ENCODE assay signal across 12 mouse cellular contexts in the genomic region with DNA sequence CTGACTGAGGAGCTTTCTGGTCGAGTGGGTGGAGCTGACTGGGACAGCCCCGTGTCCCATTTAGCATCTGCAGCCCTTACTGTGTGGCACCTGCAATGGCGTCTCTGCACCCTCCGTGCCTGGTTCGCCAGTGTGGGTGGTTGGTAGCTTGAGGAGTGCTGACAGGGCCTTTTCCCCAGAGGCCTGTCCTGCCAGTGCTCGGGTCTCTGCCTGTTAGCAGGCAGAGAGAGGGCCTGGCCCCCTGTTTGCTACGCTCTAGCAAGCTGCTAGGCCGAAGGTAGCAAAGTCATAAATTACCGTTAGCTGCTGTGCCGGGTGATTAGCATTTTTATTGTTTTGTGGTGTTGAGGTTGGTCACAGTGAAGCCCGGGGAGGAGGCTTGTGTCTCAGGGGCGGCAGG. TPM values are rescaled to one million over a fixed set of nuclear protein-coding genes. Genes with fewer than 3 reads are reported as not detected.
DNase-seq lines count a peak whose midpoint lies in the region; ATAC-seq and TF ChIP-seq lines count a peak whose summit lies in the region.
"Had no signal": no experiment of that assay in that cellular context is flagged by ENCODE, and none has a peak within 500 bp of the region (broad histone marks: within the 10 kb centered on the region; RNA-seq: fewer than 3 reads in every experiment).

No protein-coding gene starts in this region.

- H3K9ac ChIP-seq in midbrain, embryonic 11.5 days (ENCODE audit: low read length): peak overlapping the region; percentile 18; the same call in 1 of the 2 replicates
- no peak overlapping the region; the same call in 1 of the 2 replicates for H3K9ac ChIP-seq in midbrain, postnatal 0 days (replicated peaks; ENCODE audit: low read length, poor library complexity, severe bottlenecking)
- H3K9ac ChIP-seq in hindbrain, embryonic 14.5 days: peak overlapping the region; percentile 42
- H3K9ac ChIP-seq in intestine, postnatal 0 days (ENCODE audit: low read depth, low read length): no peak overlapping the region
- H3K9ac ChIP-seq: liver, embryonic 15.5 days had no signal

- H3K4me1 ChIP-seq in midbrain, embryonic 11.5 days (ENCODE audit: control insufficient read depth, insufficient read depth, low read length): peaks cover 26% of the 10 kb centered on the region
- peaks cover 7% of the 10 kb centered on the region for H3K4me1 ChIP-seq in midbrain, postnatal 0 days (ENCODE audit: insufficient read depth, low read length)
- H3K4me1 ChIP-seq in hindbrain, embryonic 14.5 days (replicated peaks; ENCODE audit: control insufficient read depth, insufficient read depth, low read length): peaks cover 21% of the 10 kb centered on the region
- H3K4me1 ChIP-seq in limb, embryonic 10.5 days: peaks cover 46% of the 10 kb centered on the region
- 0 out of 2 replicates have a peak, but pooled peaks cover 3% of the 10 kb centered on the region for H3K4me1 ChIP-seq in intestine, postnatal 0 days (replicated peaks; ENCODE audit: control insufficient read depth, insufficient read depth, low read length)

- no peaks in the 10 kb centered on the region for H3K9me3 ChIP-seq in midbrain, embryonic 11.5 days (ENCODE audit: control insufficient read depth, low read length)
- no peaks in the 10 kb centered on the region for H3K9me3 ChIP-seq in midbrain, postnatal 0 days (ENCODE audit: low read length)
- H3K9me3 ChIP-seq in hindbrain, embryonic 14.5 days (ENCODE audit: control insufficient read depth, low read length): no peaks in the 10 kb centered on the region
- no peaks in the 10 kb centered on the region for H3K9me3 ChIP-seq in limb, embryonic 10.5 days (replicated peaks)
- H3K9me3 ChIP-seq in intestine, postnatal 0 days (ENCODE audit: control insufficient read depth): no peaks in the 10 kb centered on the region
- H3K9me3 ChIP-seq: liver, embryonic 15.5 days had no signal

- DNase-seq in midbrain, embryonic 11.5 days (ENCODE audit: low spot score, missing footprints): peak; percentile 88
- DNase-seq in midbrain, postnatal 0 days (ENCODE audit: low spot score): no peak
- DNase-seq in hindbrain, embryonic 14.5 days (ENCODE audit: low spot score): no peak
- DNase-seq in limb, embryonic 10.5 days (ENCODE audit: low spot score): peak; percentile 40
- DNase-seq in layer of hippocampus, postnatal 25 days (ENCODE audit: extremely low spot score in 1 of 2, low spot score in 1 of 2): no peak
- DNase-seq in urinary bladder, postnatal 36 days (ENCODE audit: low spot score in 2 of 2): no peak
- DNase-seq: cerebellum, postnatal 36 days; right cerebral cortex, postnatal 14 days had no signal

- TF ChIP-seq CTCF in midbrain, postnatal 0 days (IDR thresholded peaks at IDR 0.05): no peak
- TF ChIP-seq CTCF in intestine, postnatal 0 days (IDR thresholded peaks at IDR 0.05; ENCODE audit: low read depth): no peak

- no peak for ATAC-seq in midbrain, embryonic 11.5 days (ENCODE audit: low FRiP score)
- no peak for ATAC-seq in midbrain, postnatal 0 days (ENCODE audit: low FRiP score)
- no peak for ATAC-seq in hindbrain, embryonic 14.5 days (ENCODE audit: low FRiP score)
- ATAC-seq in intestine, postnatal 0 days: no peak

- H3K36me3 ChIP-seq in midbrain, embryonic 11.5 days (ENCODE audit: control insufficient read depth, insufficient read depth, low read length): no peaks in the 10 kb centered on the region
- H3K36me3 ChIP-seq in midbrain, postnatal 0 days (ENCODE audit: insufficient read depth, low read length): peaks cover 38% of the 10 kb centered on the region
- H3K36me3 ChIP-seq in hindbrain, embryonic 14.5 days (replicated peaks; ENCODE audit: control insufficient read depth, insufficient read depth): peaks cover 26% of the 10 kb centered on the region
- peaks cover 27% of the 10 kb centered on the region for H3K36me3 ChIP-seq in limb, embryonic 10.5 days
- H3K36me3 ChIP-seq in intestine, postnatal 0 days (ENCODE audit: control insufficient read depth, insufficient read depth): peaks cover 8% of the 10 kb centered on the region; the same call in 1 of the 2 replicates

- 26% methylated on average over 12 of the region's 12 CpGs for WGBS in midbrain, embryonic 11.5 days
- WGBS in midbrain, postnatal 0 days: 39% methylated on average over 12 of the region's 12 CpGs
- 13% methylated on average over 12 of the region's 12 CpGs for WGBS in hindbrain, embryonic 14.5 days
- 18% methylated on average over 12 of the region's 12 CpGs for WGBS in limb, embryonic 10.5 days
- 25% methylated on average over 12 of the region's 12 CpGs for WGBS in intestine, postnatal 0 days

- no peak overlapping the region for H3K4me3 ChIP-seq in midbrain, embryonic 11.5 days (ENCODE audit: low read depth, low read length)
- no peak overlapping the region for H3K4me3 ChIP-seq in midbrain, postnatal 0 days (ENCODE audit: low read depth, low read length)
- no peak overlapping the region for H3K4me3 ChIP-seq in hindbrain, embryonic 14.5 days (replicated peaks; ENCODE audit: low read length)
- H3K4me3 ChIP-seq in limb, embryonic 10.5 days: no peak overlapping the region
- no peak overlapping the region for H3K4me3 ChIP-seq in intestine, postnatal 0 days (ENCODE audit: low read depth, low read length)
- H3K4me3 ChIP-seq: liver, embryonic 15.5 days had no signal

- H3K27me3 ChIP-seq in midbrain, embryonic 11.5 days (ENCODE audit: control insufficient read depth, insufficient read depth, low read length): peaks cover 10% of the 10 kb centered on the region; the same call in 1 of the 2 replicates
- H3K27me3 ChIP-seq in midbrain, postnatal 0 days (ENCODE audit: insufficient read depth, low read length): no peaks in the 10 kb centered on the region
- H3K27me3 ChIP-seq in hindbrain, embryonic 14.5 days (ENCODE audit: control insufficient read depth, insufficient read depth, low read length): peaks cover 17% of the 10 kb centered on the region
- H3K27me3 ChIP-seq in limb, embryonic 10.5 days (ENCODE audit: low read depth, poor library complexity, severe bottlenecking): peaks cover 72% of the 10 kb centered on the region
- peaks cover 64% of the 10 kb centered on the region for H3K27me3 ChIP-seq in intestine, postnatal 0 days (replicated peaks; ENCODE audit: control insufficient read depth, insufficient read depth, low read length)

- H3K4me2 ChIP-seq in midbrain, embryonic 11.5 days: no peak overlapping the region
- H3K4me2 ChIP-seq in midbrain, postnatal 0 days (ENCODE audit: low read depth, low read length, poor library complexity, severe bottlenecking): no peak overlapping the region
- H3K4me2 ChIP-seq in hindbrain, embryonic 14.5 days (replicated peaks): no peak overlapping the region
- H3K4me2 ChIP-seq in intestine, postnatal 0 days (replicated peaks; ENCODE audit: low read depth): no peak overlapping the region
- H3K4me2 ChIP-seq: liver, embryonic 15.5 days had no signal

- H3K27ac ChIP-seq in midbrain, embryonic 11.5 days (ENCODE audit: low read depth, low read length): no peak overlapping the region
- no peak overlapping the region for H3K27ac ChIP-seq in midbrain, postnatal 0 days (ENCODE audit: low read depth, low read length)
- peak overlapping the region; percentile 14; the same call in 1 of the 2 replicates for H3K27ac ChIP-seq in hindbrain, embryonic 14.5 days
- 0 out of 2 replicates have a peak overlapping the region, but pooled peaks have one; percentile 31 for H3K27ac ChIP-seq in limb, embryonic 10.5 days
- H3K27ac ChIP-seq in intestine, postnatal 0 days (ENCODE audit: low read depth, low read length): no peak overlapping the region
- H3K27ac ChIP-seq: liver, embryonic 15.5 days had no signal

RNA-seq across cellular contexts. Expression of a gene that starts 13.5 kb away (rescaled TPM):
- not detected in 2 replicates for polyA plus RNA-seq in midbrain, embryonic 11.5 days (2014; fragmentation: Nextera tagmentation; extraction: Ambion mirVana)
- total RNA-seq in midbrain, postnatal 0 days (2014; rRNA removed): not detected in 2 replicates
- not detected in 2 replicates for polyA plus RNA-seq in midbrain, postnatal 0 days (2015; fragmentation: Nextera tagmentation; extraction: Ambion mirVana)
- polyA plus RNA-seq in hindbrain, embryonic 14.5 days (2014; fragmentation: Nextera tagmentation; extraction: Ambion mirVana): not detected in 2 replicates
- not detected in 2 replicates for polyA plus RNA-seq in limb, embryonic 10.5 days (2016; fragmentation: Nextera tagmentation; extraction: Ambion mirVana)
- polyA plus RNA-seq in intestine, postnatal 0 days (2015; fragmentation: Nextera tagmentation; extraction: Ambion mirVana): not detected in 2 replicates
- total RNA-seq in layer of hippocampus, postnatal 25 days (2021): not detected
- total RNA-seq: hematopoietic stem cell, adult 5-6 weeks had no signal
- polyA plus RNA-seq: liver, embryonic 15.5 days; stomach, embryonic 16.5 days had no signal

RNA-seq across cellular contexts. Expression of a gene that starts 17.1 kb away (rescaled TPM):
- 9.9 and 11.2 TPM in 2 replicates for polyA plus RNA-seq in midbrain, embryonic 11.5 days (2014; fragmentation: Nextera tagmentation; extraction: Ambion mirVana)
- 30.0 and 36.8 TPM in 2 replicates for total RNA-seq in midbrain, postnatal 0 days (2014; rRNA removed)
- polyA plus RNA-seq in midbrain, postnatal 0 days (2015; fragmentation: Nextera tagmentation; extraction: Ambion mirVana): 25.2 and 28.1 TPM in 2 replicates
- polyA plus RNA-seq in hindbrain, embryonic 14.5 days (2014; fragmentation: Nextera tagmentation; extraction: Ambion mirVana): 18.1 and 18.8 TPM in 2 replicates
- polyA plus RNA-seq in limb, embryonic 10.5 days (2016; fragmentation: Nextera tagmentation; extraction: Ambion mirVana): 25.5 and 26.0 TPM in 2 replicates
- 3.5 and 3.9 TPM in 2 replicates for polyA plus RNA-seq in intestine, postnatal 0 days (2015; fragmentation: Nextera tagmentation; extraction: Ambion mirVana)
- 10 to 100 TPM; 18.0 to 20.2 TPM for total RNA-seq in layer of hippocampus, postnatal 25 days (2021)

RNA-seq across cellular contexts. Expression of a gene that starts 36.8 kb away (rescaled TPM):
- polyA plus RNA-seq in midbrain, embryonic 11.5 days (2014; fragmentation: Nextera tagmentation; extraction: Ambion mirVana): not detected in 2 replicates
- total RNA-seq in midbrain, postnatal 0 days (2014; rRNA removed): not detected in 2 replicates
- polyA plus RNA-seq in midbrain, postnatal 0 days (2015; fragmentation: Nextera tagmentation; extraction: Ambion mirVana): not detected in 2 replicates
- 0.07 TPM in 1 of 2 replicates, not detected in the other for polyA plus RNA-seq in hindbrain, embryonic 14.5 days (2014; fragmentation: Nextera tagmentation; extraction: Ambion mirVana)
- polyA plus RNA-seq in limb, embryonic 10.5 days (2016; fragmentation: Nextera tagmentation; extraction: Ambion mirVana): not detected in 2 replicates
- polyA plus RNA-seq in intestine, postnatal 0 days (2015; fragmentation: Nextera tagmentation; extraction: Ambion mirVana): not detected in 2 replicates
- not detected for total RNA-seq in layer of hippocampus, postnatal 25 days (2021)
- total RNA-seq: hematopoietic stem cell, adult 5-6 weeks had no signal
- polyA plus RNA-seq: liver, embryonic 15.5 days; stomach, embryonic 16.5 days had no signal

Comparison
In these comparisons a context has a peak if more than half of its experiments do, and no peak if none do; other contexts are left out.
1. DNase-seq: peak in midbrain, embryonic 11.5 days (single experiment) and limb, embryonic 10.5 days (single experiment); none in midbrain, postnatal 0 days (single experiment), hindbrain, embryonic 14.5 days (single experiment), layer of hippocampus, postnatal 25 days (0 of 2) and urinary bladder, postnatal 36 days (0 of 2).
2. H3K9ac ChIP-seq: peak in midbrain, embryonic 11.5 days (single experiment) and hindbrain, embryonic 14.5 days (single experiment); none in midbrain, postnatal 0 days (single experiment) and intestine, postnatal 0 days (single experiment).
3. H3K27ac ChIP-seq: peak in hindbrain, embryonic 14.5 days (single experiment) and limb, embryonic 10.5 days (single experiment); none in midbrain, embryonic 11.5 days (single experiment), midbrain, postnatal 0 days (single experiment) and intestine, postnatal 0 days (single experiment).